Mouse (Mus musculus) Muller cell, postnatal 12 days (primary cell): ENCODE data around the gene H3f3b.
"Not testable (repeated sequence)": the region's sequence is repeated elsewhere in the genome, so short reads cannot be mapped to it uniquely, and the experiment has no call there.

Experiments used
- DNase-seq: peaks from one replicate; pipeline ENCODE4 v3.0.0-alpha.2; 2015; ENCODE audit errors: inconsistent ontology term

Gene H3f3b

GRCm38 (mm10) chr11:116021328-116022220 lies 6.2 kb downstream of the H3f3b start:
- DNase-seq: no peak

- no peak for DNase-seq
These were observed 7.2 kb downstream of the H3f3b start for GRCm38 (mm10) chr11:116020519-116020922.

GRCm38 (mm10) chr11:116019976-116020411 lies 7.8 kb downstream of the H3f3b start:
- no peak for DNase-seq

GRCm38 (mm10) chr11:116019360-116019791 lies 8.4 kb downstream of the H3f3b start:
- no peak for DNase-seq

- DNase-seq: not testable (repeated sequence)
These were observed 8.9 kb downstream of the H3f3b start for GRCm38 (mm10) chr11:116018867-116019266.

GRCm38 (mm10) chr11:116018106-116018505 lies 9.7 kb downstream of the H3f3b start:
- DNase-seq: peak; percentile 64

- no peak for DNase-seq
These were observed 12.9 kb downstream of the H3f3b start for GRCm38 (mm10) chr11:116014821-116015220.

GRCm38 (mm10) chr11:116012262-116012947 lies 15.4 kb downstream of the H3f3b start, which contains the start of gene Galk1:
Gene Galk1 (minus strand): TSS chr11:116012719.
- peak; percentile 98 for DNase-seq

GRCm38 (mm10) chr11:116011529-116012261 lies 16.1 kb downstream of the H3f3b start:
- DNase-seq: no peak

- DNase-seq: no peak
These were observed 16.8 kb downstream of the H3f3b start for GRCm38 (mm10) chr11:116010948-116011347.

- no peak for DNase-seq
These were observed 17.6 kb downstream of the H3f3b start for GRCm38 (mm10) chr11:116010146-116010545.

- DNase-seq: no peak
These were observed 18.1 kb downstream of the H3f3b start for GRCm38 (mm10) chr11:116009661-116010060.

GRCm38 (mm10) chr11:116008832-116009375 lies 18.9 kb downstream of the H3f3b start:
- no peak for DNase-seq

GRCm38 (mm10) chr11:116008411-116008810 lies 19.4 kb downstream of the H3f3b start:
- no peak for DNase-seq

- no peak for DNase-seq
These were observed 20.5 kb downstream of the H3f3b start for GRCm38 (mm10) chr11:116007095-116007850.

- DNase-seq: no peak
These were observed 21.9 kb downstream of the H3f3b start for GRCm38 (mm10) chr11:116005701-116006419.

- DNase-seq: peak; percentile 82
These were observed 22.7 kb downstream of the H3f3b start for GRCm38 (mm10) chr11:116004840-116005700.

- no peak for DNase-seq
These were observed 23.5 kb downstream of the H3f3b start for GRCm38 (mm10) chr11:116004186-116004823.

- no peak for DNase-seq
These were observed 24.9 kb downstream of the H3f3b start for GRCm38 (mm10) chr11:116002894-116003293.
